Mouse (Mus musculus) cerebellum, adult 2 months (tissue): ENCODE results near the gene Dscam.

Experiments used
- CTCF ChIP-seq: fragments of 200-500 bp; IDR thresholded peaks from 2 replicates; pipeline ENCODE4 v1.5.1; 2011; ENCODE audit warnings: low read depth, mild to moderate bottlenecking, control low read depth, low read length, moderate library complexity, borderline replicate concordance; ENCODE audit not compliant: insufficient read depth
- POLR2A ChIP-seq: fragments of 200-500 bp; IDR thresholded peaks from 2 replicates; pipeline ENCODE4 v1.6.1; 2011; ENCODE audit warnings: low read length, control low read depth, borderline replicate concordance; ENCODE audit not compliant: insufficient read depth

GRCm38 (mm10) chr16:96855060-96855459 lies 315.5 kb downstream of the Dscam start:
- TF ChIP-seq POLR2A: no peak
- TF ChIP-seq CTCF: no peak
